Mouse (Mus musculus): Measurements from ENCODE around the gene Stk38l.

DNA sequence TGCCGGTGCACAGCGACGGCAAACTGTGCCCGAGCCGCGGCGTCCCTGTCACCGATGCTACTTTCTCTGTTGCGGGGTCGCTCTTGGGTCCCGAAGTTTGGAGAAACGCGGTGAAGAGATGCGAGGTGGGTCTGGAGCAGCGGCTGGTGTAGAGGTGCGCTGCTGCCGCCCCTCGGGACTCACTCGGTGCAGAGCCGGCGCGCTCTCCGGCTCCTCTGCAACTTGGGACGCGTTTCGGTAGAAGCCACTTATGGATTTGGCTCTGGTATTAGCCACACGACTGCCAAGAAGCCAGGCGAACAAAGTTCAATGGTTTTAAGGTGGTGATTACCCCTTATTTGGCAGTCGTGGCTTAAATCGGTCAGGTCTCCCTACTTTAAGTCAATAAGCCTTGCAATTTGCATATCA, 593 bp downstream of the Stk38l start:
- TF ChIP-seq POLR2A (IDR thresholded peaks at IDR 0.05; ENCODE audit: low read depth, low read length) (no peak), CTCF (IDR thresholded peaks at IDR 0.05; ENCODE audit: extremely low read depth, insufficient read depth, insufficient read length, insufficient replicate concordance) (no peak)
